ENCODE assay signal across 8 mouse cellular contexts in genomic region chr11:61854211-61854987, GRCm38 (mm10). TPM values are rescaled to one million over a fixed set of nuclear protein-coding genes. Genes with fewer than 3 reads are reported as not detected.
DNase-seq lines count a peak whose midpoint lies in the region; ATAC-seq lines count a peak whose summit lies in the region.

No protein-coding gene starts in this region.

- under 1% methylated on average over 73 of the region's 87 CpGs for WGBS in hindbrain, embryonic 15.5 days

- H3K36me3 ChIP-seq in hindbrain, embryonic 15.5 days = peaks cover 5% of the 10 kb centered on the region; the same call in 1 of the 2 replicates

- H3K27me3 ChIP-seq in hindbrain, embryonic 15.5 days = no peaks in the 10 kb centered on the region

- ATAC-seq in hindbrain, embryonic 15.5 days (ENCODE audit: low FRiP score, low read depth) = peak; percentile 88

- peaks cover 26% of the 10 kb centered on the region for H3K4me1 ChIP-seq in hindbrain, embryonic 15.5 days (replicated peaks)

- peak overlapping the region; percentile 75 for H3K4me3 ChIP-seq in hindbrain, embryonic 15.5 days

- peak overlapping the region; percentile 95 for H3K27ac ChIP-seq in hindbrain, embryonic 15.5 days (replicated peaks)

- peak overlapping the region; percentile 73 for H3K4me2 ChIP-seq in hindbrain, embryonic 15.5 days

- H3K9me3 ChIP-seq in hindbrain, embryonic 15.5 days = no peaks in the 10 kb centered on the region

- peak; percentile 62 for DNase-seq in WW6 (ENCODE audit: low read depth, low spot score)
- DNase-seq in cerebellum, postnatal 36 days = peak; percentile 85 to 89
- DNase-seq in frontal cortex, postnatal 36 days (ENCODE audit: low spot score in 2 of 2) = peak; percentile 85 to 86
- peak; percentile 72 for DNase-seq in left cerebral cortex, adult 11 months (ENCODE audit: low spot score)
- DNase-seq in lung, postnatal 36 days = peak; percentile 92
- peak; percentile 81 for DNase-seq in retina, embryonic 14.5 days (ENCODE audit: low spot score)
- peak; percentile 87 for DNase-seq in thymus, postnatal 36 days

- peak overlapping the region; percentile 97 for H3K9ac ChIP-seq in hindbrain, embryonic 15.5 days

RNA-seq across cellular contexts. Expression of gene Ulk2, which starts 0.5 kb away (rescaled TPM):
- polyA plus RNA-seq in hindbrain, embryonic 15.5 days (2015; fragmentation: Nextera tagmentation; extraction: Ambion mirVana) = 38.2 and 41.8 TPM in 2 replicates

Comparison
In these comparisons a context has a peak if more than half of its experiments do, and no peak if none do; other contexts are left out.
1. Peak in every context shown above with its lines: DNase-seq, ATAC-seq, H3K4me3 ChIP-seq and H3K27ac ChIP-seq.